Mouse (Mus musculus) testis, postnatal 14 days (tissue): Measurements from ENCODE around the gene Gstm7.
"Not testable (repeated sequence)": the region's sequence is repeated elsewhere in the genome, so short reads cannot be mapped to it uniquely, and the experiment has no call there.

Experiments used
- DNase-seq: peaks from one replicate; pipeline ENCODE4 v3.0.0; 2021; ENCODE audit warnings: low spot score

Gstm7 gene

GRCm38 (mm10) chr3:107935268-107935667 is 3.7 kb upstream of the Gstm7 start:
- DNase-seq = no peak

GRCm38 (mm10) chr3:107932128-107932527 is 511 bp upstream of the Gstm7 start:
- DNase-seq = no peak

GRCm38 (mm10) chr3:107931134-107931533 is 483 bp downstream of the Gstm7 start:
- DNase-seq = no peak

- no peak for DNase-seq
These were observed 1.9 kb downstream of the Gstm7 start for GRCm38 (mm10) chr3:107929731-107930130.

- DNase-seq = no peak
These were observed 2.4 kb downstream of the Gstm7 start for GRCm38 (mm10) chr3:107929243-107929642.

GRCm38 (mm10) chr3:107928691-107929090 is 2.9 kb downstream of the Gstm7 start:
- DNase-seq = no peak

GRCm38 (mm10) chr3:107927841-107928240 is 3.8 kb downstream of the Gstm7 start:
- no peak for DNase-seq

GRCm38 (mm10) chr3:107925335-107925734 is 6.3 kb downstream of the Gstm7 start:
- no peak for DNase-seq

- DNase-seq = no peak
These were observed 11.3 kb downstream of the Gstm7 start for GRCm38 (mm10) chr3:107920348-107920747.

GRCm38 (mm10) chr3:107917783-107918408 is 13.7 kb downstream of the Gstm7 start:
- DNase-seq = no peak

GRCm38 (mm10) chr3:107917097-107917496 is 14.5 kb downstream of the Gstm7 start:
- DNase-seq = no peak

- no peak for DNase-seq
These were observed 14.9 kb downstream of the Gstm7 start for GRCm38 (mm10) chr3:107916674-107917073.

GRCm38 (mm10) chr3:107905942-107906341 is 25.7 kb downstream of the Gstm7 start:
- no peak for DNase-seq

- DNase-seq = no peak
These were observed 30.5 kb downstream of the Gstm7 start for GRCm38 (mm10) chr3:107900955-107901673.

GRCm38 (mm10) chr3:107898691-107899090 is 32.9 kb downstream of the Gstm7 start:
- DNase-seq = no peak

GRCm38 (mm10) chr3:107895720-107896569 is 35.7 kb downstream of the Gstm7 start, which contains the start of gene Gstm5:
TSS of gene Gstm5 (plus strand) at chr3:107895821.
- peak; percentile 84 for DNase-seq

GRCm38 (mm10) chr3:107895194-107895719 is 36.4 kb downstream of the Gstm7 start:
- no peak for DNase-seq

GRCm38 (mm10) chr3:107889236-107889635 is 42.4 kb downstream of the Gstm7 start:
- DNase-seq = not testable (repeated sequence)

GRCm38 (mm10) chr3:107887674-107888495 is 43.7 kb downstream of the Gstm7 start:
- peak; percentile 51 for DNase-seq

GRCm38 (mm10) chr3:107877747-107878736 is 53.6 kb downstream of the Gstm7 start:
- DNase-seq = no peak
